Mouse (Mus musculus) liver, postnatal 0 days (tissue): ENCODE results near the gene Klk12. TPM values are rescaled to one million over a fixed set of nuclear protein-coding genes. Genes with fewer than 3 reads are reported as not detected.
A peak's percentile ranks its signal among the peaks of the same experiment; 100 is the strongest.

Experiments
- ATAC-seq: fragments of 200-750 bp; cut with Nextera tagmentation; 2 replicates; pipeline ENCODE4 v1.8.0; 2017; ENCODE audit warnings: mild to moderate bottlenecking, moderate library complexity
- DNase-seq: peaks from one replicate; pipeline ENCODE4 v3.0.0-alpha.2; 2016
- H3K27ac ChIP-seq: fragments of 300-500 bp; sonication (generic); 2 replicates; pipeline ENCODE4 v1.5.1; 2014; ENCODE audit warnings: antibody characterized with exemption, moderate library complexity, mild to moderate bottlenecking, low read depth
- H3K27me3 ChIP-seq: fragments of 300-500 bp; sonication (generic); 2 replicates; pipeline ENCODE4 v1.6.1; 2014; ENCODE audit warnings: low read length, control low read depth, mixed read lengths; ENCODE audit not compliant: insufficient read depth
- H3K36me3 ChIP-seq: fragments of 300-500 bp; sonication (generic); replicated peaks from 2 replicates; pipeline ENCODE4 v1.6.1; 2014; ENCODE audit warnings: mild to moderate bottlenecking, control low read depth, low read length, moderate library complexity, mixed read lengths; ENCODE audit not compliant: insufficient read depth
- H3K4me1 ChIP-seq: fragments of 300-500 bp; sonication (generic); 2 replicates; pipeline ENCODE4 v1.6.1; 2014; ENCODE audit warnings: antibody characterized with exemption, mild to moderate bottlenecking, control low read depth; ENCODE audit not compliant: insufficient read depth
- H3K4me2 ChIP-seq: fragments of 300-500 bp; sonication (generic); 2 replicates; pipeline ENCODE4 v1.6.1; 2014; ENCODE audit warnings: low read depth, mild to moderate bottlenecking, low read length, moderate library complexity, mixed read lengths
- H3K4me3 ChIP-seq: fragments of 300-500 bp; sonication (generic); 2 replicates; pipeline ENCODE4 v1.5.1; 2014; ENCODE audit warnings: low read depth, low read length
- H3K9ac ChIP-seq: fragments of 300-500 bp; sonication (generic); replicated peaks from 2 replicates; pipeline ENCODE4 v1.6.1; 2014; ENCODE audit warnings: mild to moderate bottlenecking, moderate library complexity
- H3K9me3 ChIP-seq: fragments of 300-500 bp; sonication (generic); 2 replicates; pipeline ENCODE4 v1.6.1; 2016; ENCODE audit warnings: mild to moderate bottlenecking, control low read depth, low read length, mixed read lengths
- CTCF ChIP-seq: sonication (generic); IDR thresholded peaks from 2 replicates; pipeline ENCODE4 v1.5.1; 2016; ENCODE audit warnings: antibody characterized with exemption, low read depth
- EP300 ChIP-seq: IDR thresholded peaks from 2 replicates; pipeline ENCODE4 v1.6.1; 2016; ENCODE audit warnings: antibody characterized with exemption, low read depth, mild to moderate bottlenecking
- WGBS: fragments of 180-500 bp; shearing (Covaris S2); extraction: QIAGEN DNeasy Blood & Tissue Kit; methylation state at CpG from one replicate; pipeline ENCODE4 v1.1.7; 2014; ENCODE audit not compliant: insufficient replicate concordance; 5-methylcytosine and 5-hydroxymethylcytosine counted together
- polyA plus RNA-seq: library from polyadenylated mRNA; unstranded; fragments of >200 nt; fragmentation: Nextera tagmentation; extraction: Ambion mirVana; gene quantifications from 2 replicates; pipeline ENCODE4 v1.2.1, GENCODE M21; 2015

The Klk12 gene
- polyA plus RNA-seq, 1 experiment from 2014 or later = not detected

GRCm38 (mm10) chr7:43788096-43788495, 19.4 kb downstream of the Klk12 start:
- ATAC-seq = no peak
- Histone ChIP-seq H3K4me3 (no peak overlapping the region), H3K9me3 (no peaks in the 10 kb centered on the region), H3K9ac (no peak overlapping the region), H3K4me2 (no peak overlapping the region), H3K36me3 (no peaks in the 10 kb centered on the region), H3K27me3 (peaks cover 5% of the 10 kb centered on the region; the same call in 1 of the 2 replicates), H3K27ac (no peak overlapping the region), H3K4me1 (no peaks in the 10 kb centered on the region)
- DNase-seq = no peak
- 69% methylated on average over 3 of the region's 3 CpGs for WGBS
- TF ChIP-seq CTCF (no peak), EP300 (no peak)

DNA sequence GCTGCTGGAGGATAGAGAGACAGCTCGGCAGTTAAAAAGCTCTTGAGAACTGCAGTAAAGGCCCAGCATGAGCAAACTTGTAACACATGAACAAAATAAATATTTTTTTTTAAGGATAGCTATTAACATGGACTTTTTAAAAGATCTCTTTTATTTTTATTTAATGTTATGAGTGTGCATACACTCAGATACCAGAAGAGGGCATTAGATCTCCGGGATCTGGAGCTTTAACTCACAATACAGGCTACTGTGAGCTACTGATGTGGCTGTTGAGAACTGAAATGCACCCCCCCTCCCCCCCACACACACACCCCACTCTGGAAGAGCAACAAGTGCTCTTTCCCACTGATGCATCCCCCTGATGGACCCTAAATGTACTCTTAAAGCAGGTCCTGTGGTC, 20.6 kb downstream of the Klk12 start:
- no peak overlapping the region for H3K4me2 ChIP-seq
- H3K4me3 ChIP-seq = no peak overlapping the region
- no peak for TF ChIP-seq EP300
- TF ChIP-seq CTCF = 0 out of 2 replicates have a peak, but pooled peaks have one; percentile 2
- no peak for ATAC-seq
- no peaks in the 10 kb centered on the region for H3K4me1 ChIP-seq
- no peaks in the 10 kb centered on the region for H3K27me3 ChIP-seq
- WGBS = 55% methylated on average over 2 of the region's 2 CpGs
- no peaks in the 10 kb centered on the region for H3K36me3 ChIP-seq
- DNase-seq = no peak
- H3K27ac ChIP-seq = no peak overlapping the region
- no peaks in the 10 kb centered on the region for H3K9me3 ChIP-seq
- no peak overlapping the region for H3K9ac ChIP-seq

- H3K4me2 ChIP-seq = no peak within 1 kb of the TSS
- DNase-seq (no peak), ATAC-seq (no peak)
- no peak within 1 kb of the TSS for H3K9ac ChIP-seq
- WGBS = 58% methylated on average over 7 of the region's 7 CpGs
- no peak for TF ChIP-seq CTCF
- TF ChIP-seq EP300 = no peak
- H3K4me3 ChIP-seq = no peak within 1 kb of the TSS
- no peak within 1 kb of the TSS for H3K27ac ChIP-seq
- H3K27me3 ChIP-seq = peaks cover 8% of the 10 kb centered on the region
- no peaks in the 10 kb centered on the region for H3K36me3 ChIP-seq
- H3K4me1 ChIP-seq = peaks cover 3% of the 10 kb centered on the region
- H3K9me3 ChIP-seq = no peaks in the 10 kb centered on the region
These were observed 22.9 kb downstream of the Klk12 start, which contains the start of gene Klk9 for GRCm38 (mm10) chr7:43791591-43791990. Gene Klk9, plus strand, starts transcription at chr7:43791891.

GRCm38 (mm10) chr7:43796355-43796754, 27.7 kb downstream of the Klk12 start:
- no peak for DNase-seq
- H3K27me3 ChIP-seq = peaks cover 21% of the 10 kb centered on the region
- H3K4me1 ChIP-seq = peaks cover 10% of the 10 kb centered on the region
- no peak overlapping the region for H3K27ac ChIP-seq
- TF ChIP-seq EP300 (no peak), CTCF (no peak)
- no peak for ATAC-seq
- no peaks in the 10 kb centered on the region for H3K36me3 ChIP-seq
- no peaks in the 10 kb centered on the region for H3K9me3 ChIP-seq
- peak overlapping the region; percentile 39; the same call in 1 of the 2 replicates for H3K4me3 ChIP-seq
- 11% methylated on average over 8 of the region's 8 CpGs for WGBS
- peak overlapping the region; percentile 75; the same call in 1 of the 2 replicates for H3K4me2 ChIP-seq
- no peak overlapping the region for H3K9ac ChIP-seq

GRCm38 (mm10) chr7:43797333-43797769, 28.7 kb downstream of the Klk12 start, which contains the start of gene Klk8:
Gene Klk8, plus strand, starts transcription at chr7:43797577.
- H3K4me3 ChIP-seq = peak within 1 kb of the TSS; percentile 39
- no peaks in the 10 kb centered on the region for H3K9me3 ChIP-seq
- H3K36me3 ChIP-seq = no peaks in the 10 kb centered on the region
- H3K4me2 ChIP-seq = peak within 1 kb of the TSS; percentile 75
- under 1% methylated on average over 28 of the region's 28 CpGs for WGBS
- H3K4me1 ChIP-seq = peaks cover 10% of the 10 kb centered on the region
- H3K27ac ChIP-seq = no peak within 1 kb of the TSS
- peak; percentile 27 for DNase-seq
- ATAC-seq = peak; percentile 10; the same call in 1 of the 2 replicates
- no peak for TF ChIP-seq CTCF
- TF ChIP-seq EP300 = no peak
- H3K27me3 ChIP-seq = peaks cover 21% of the 10 kb centered on the region
- H3K9ac ChIP-seq = no peak within 1 kb of the TSS

GRCm38 (mm10) chr7:43797844-43798462, 29.3 kb downstream of the Klk12 start:
- H3K9me3 ChIP-seq = no peaks in the 10 kb centered on the region
- H3K27me3 ChIP-seq = peaks cover 21% of the 10 kb centered on the region
- no peak for TF ChIP-seq EP300
- TF ChIP-seq CTCF = no peak
- WGBS = 12% methylated on average over 13 of the region's 13 CpGs
- no peak for DNase-seq
- H3K27ac ChIP-seq = no peak overlapping the region
- peak overlapping the region; percentile 75 for H3K4me2 ChIP-seq
- no peak for ATAC-seq
- no peak overlapping the region for H3K9ac ChIP-seq
- H3K4me1 ChIP-seq = peaks cover 10% of the 10 kb centered on the region
- H3K36me3 ChIP-seq = no peaks in the 10 kb centered on the region
- H3K4me3 ChIP-seq = peak overlapping the region; percentile 39
